Mouse (Mus musculus): Measurements from ENCODE around the gene Nsl1. TPM values are rescaled to one million over a fixed set of nuclear protein-coding genes. Genes with fewer than 3 reads are reported as not detected.

The Nsl1 gene
- polyA plus RNA-seq, 1 experiment from 2014 or later, result 1.5 TPM

- WGBS, result 62% methylated on average over 7 of the region's 7 CpGs
- ATAC-seq (no peak), DNase-seq (ENCODE audit: low spot score) (no peak)
Observed at GRCm38 (mm10) chr1:191114868-191115267, 52.1 kb downstream of the Nsl1 start.

GRCm38 (mm10) chr1:191115514-191116238, 52.9 kb downstream of the Nsl1 start:
- TF ChIP-seq CTCF (IDR thresholded peaks at IDR 0.05) (no peak), EP300 (IDR thresholded peaks at IDR 0.05) (no peak)
- Histone ChIP-seq H3K9ac (replicated peaks; ENCODE audit: low read depth) (no peak overlapping the region), H3K36me3 (ENCODE audit: insufficient read depth, low read length) (no peaks in the 10 kb centered on the region), H3K27ac (ENCODE audit: low read length) (no peak overlapping the region), H3K4me1 (ENCODE audit: insufficient read depth, low read depth, low read length) (no peaks in the 10 kb centered on the region), H3K27me3 (replicated peaks; ENCODE audit: insufficient read depth, low read length) (no peaks in the 10 kb centered on the region), H3K9me3 (ENCODE audit: low read length) (no peaks in the 10 kb centered on the region), H3K4me3 (ENCODE audit: low read depth, low read length) (no peak overlapping the region), H3K4me2 (replicated peaks; ENCODE audit: low read depth, low read length) (no peak overlapping the region)
- WGBS, result 70% methylated on average over 11 of the region's 11 CpGs
- DNase-seq (ENCODE audit: low spot score) (no peak), ATAC-seq (no peak)

More at GRCm38 (mm10) chr1:191114868-191115267, 52.1 kb downstream of the Nsl1 start:
- no peaks in the 10 kb centered on the region for H3K36me3 ChIP-seq (ENCODE audit: insufficient read depth, low read length)
- no peaks in the 10 kb centered on the region for H3K27me3 ChIP-seq (replicated peaks; ENCODE audit: insufficient read depth, low read length)
- no peak overlapping the region for H3K27ac ChIP-seq (ENCODE audit: low read length)
- no peak overlapping the region for H3K4me2 ChIP-seq (replicated peaks; ENCODE audit: low read depth, low read length)
- H3K9me3 ChIP-seq (ENCODE audit: low read length), result no peaks in the 10 kb centered on the region
- TF ChIP-seq CTCF (IDR thresholded peaks at IDR 0.05), result no peak
- TF ChIP-seq EP300 (IDR thresholded peaks at IDR 0.05), result no peak
- no peaks in the 10 kb centered on the region for H3K4me1 ChIP-seq (ENCODE audit: insufficient read depth, low read depth, low read length)
- no peak overlapping the region for H3K4me3 ChIP-seq (ENCODE audit: low read depth, low read length)
- no peak overlapping the region for H3K9ac ChIP-seq (replicated peaks; ENCODE audit: low read depth)

- 0 out of 2 replicates have a peak, but pooled peaks cover 4% of the 10 kb centered on the region for H3K27me3 ChIP-seq (replicated peaks; ENCODE audit: insufficient read depth, low read length)
- no peaks in the 10 kb centered on the region for H3K9me3 ChIP-seq (ENCODE audit: low read length)
- 0 out of 2 replicates have a peak, but pooled peaks have one; percentile 18 for ATAC-seq
- no peak overlapping the region for H3K4me2 ChIP-seq (replicated peaks; ENCODE audit: low read depth, low read length)
- 29% methylated on average over 3 of the region's 3 CpGs for WGBS
- H3K27ac ChIP-seq (ENCODE audit: low read length), result no peak overlapping the region
- no peak overlapping the region for H3K4me3 ChIP-seq (ENCODE audit: low read depth, low read length)
- no peak overlapping the region for H3K9ac ChIP-seq (replicated peaks; ENCODE audit: low read depth)
- peak; percentile 44 for DNase-seq (ENCODE audit: low spot score)
- no peaks in the 10 kb centered on the region for H3K36me3 ChIP-seq (ENCODE audit: insufficient read depth, low read length)
- no peaks in the 10 kb centered on the region for H3K4me1 ChIP-seq (ENCODE audit: insufficient read depth, low read depth, low read length)
- TF ChIP-seq CTCF (IDR thresholded peaks at IDR 0.05) (no peak), EP300 (IDR thresholded peaks at IDR 0.05) (no peak)
Observed at GRCm38 (mm10) chr1:191122744-191123143, 59.9 kb downstream of the Nsl1 start.

- Histone ChIP-seq H3K4me3 (ENCODE audit: low read depth, low read length) (no peak overlapping the region), H3K9me3 (ENCODE audit: low read length) (no peaks in the 10 kb centered on the region), H3K27me3 (replicated peaks; ENCODE audit: insufficient read depth, low read length) (0 out of 2 replicates have a peak, but pooled peaks cover 4% of the 10 kb centered on the region), H3K36me3 (ENCODE audit: insufficient read depth, low read length) (no peaks in the 10 kb centered on the region), H3K4me2 (replicated peaks; ENCODE audit: low read depth, low read length) (no peak overlapping the region), H3K9ac (replicated peaks; ENCODE audit: low read depth) (no peak overlapping the region), H3K4me1 (ENCODE audit: insufficient read depth, low read depth, low read length) (no peaks in the 10 kb centered on the region), H3K27ac (ENCODE audit: low read length) (no peak overlapping the region)
- ATAC-seq (0 out of 2 replicates have a peak, but pooled peaks have one; percentile 8), DNase-seq (ENCODE audit: low spot score) (peak; percentile 27)
- TF ChIP-seq CTCF (IDR thresholded peaks at IDR 0.05) (no peak), EP300 (IDR thresholded peaks at IDR 0.05) (no peak)
- WGBS, result 66% methylated on average over 2 of the region's 2 CpGs
Observed at GRCm38 (mm10) chr1:191123696-191124095, 60.9 kb downstream of the Nsl1 start.

GRCm38 (mm10) chr1:191124288-191124687, 61.5 kb downstream of the Nsl1 start:
- H3K9me3 ChIP-seq (ENCODE audit: low read length), result no peaks in the 10 kb centered on the region
- H3K4me1 ChIP-seq (ENCODE audit: insufficient read depth, low read depth, low read length), result no peaks in the 10 kb centered on the region
- TF ChIP-seq CTCF (IDR thresholded peaks at IDR 0.05) (no peak), EP300 (IDR thresholded peaks at IDR 0.05) (no peak)
- H3K4me3 ChIP-seq (ENCODE audit: low read depth, low read length), result no peak overlapping the region
- WGBS, result 66% methylated on average over 4 of the region's 4 CpGs
- no peak overlapping the region for H3K9ac ChIP-seq (replicated peaks; ENCODE audit: low read depth)
- DNase-seq (ENCODE audit: low spot score), result no peak
- H3K36me3 ChIP-seq (ENCODE audit: insufficient read depth, low read length), result no peaks in the 10 kb centered on the region
- no peak overlapping the region for H3K4me2 ChIP-seq (replicated peaks; ENCODE audit: low read depth, low read length)
- 0 out of 2 replicates have a peak, but pooled peaks cover 4% of the 10 kb centered on the region for H3K27me3 ChIP-seq (replicated peaks; ENCODE audit: insufficient read depth, low read length)
- ATAC-seq, result 0 out of 2 replicates have a peak, but pooled peaks have one; percentile 18
- H3K27ac ChIP-seq (ENCODE audit: low read length), result no peak overlapping the region

GRCm38 (mm10) chr1:191125811-191126638, 63.2 kb downstream of the Nsl1 start:
- TF ChIP-seq CTCF (IDR thresholded peaks at IDR 0.05), result peak; percentile 88
- no peak for TF ChIP-seq EP300 (IDR thresholded peaks at IDR 0.05)
- H3K4me1 ChIP-seq (ENCODE audit: insufficient read depth, low read depth, low read length), result no peaks in the 10 kb centered on the region
- H3K9ac ChIP-seq (replicated peaks; ENCODE audit: low read depth), result 0 out of 2 replicates have a peak overlapping the region, but pooled peaks have one; percentile 16
- H3K27me3 ChIP-seq (replicated peaks; ENCODE audit: insufficient read depth, low read length), result 0 out of 2 replicates have a peak, but pooled peaks cover 4% of the 10 kb centered on the region
- H3K4me2 ChIP-seq (replicated peaks; ENCODE audit: low read depth, low read length), result peak overlapping the region; percentile 48
- DNase-seq (ENCODE audit: low spot score), result peak; percentile 76
- no peaks in the 10 kb centered on the region for H3K36me3 ChIP-seq (ENCODE audit: insufficient read depth, low read length)
- no peaks in the 10 kb centered on the region for H3K9me3 ChIP-seq (ENCODE audit: low read length)
- no peak overlapping the region for H3K4me3 ChIP-seq (ENCODE audit: low read depth, low read length)
- no peak overlapping the region for H3K27ac ChIP-seq (ENCODE audit: low read length)
- WGBS, result 12% methylated on average over 35 of the region's 38 CpGs
- ATAC-seq, result peak; percentile 91

All from lung, postnatal 0 days (tissue).